Mouse (Mus musculus) forebrain, postnatal 0 days (tissue): ENCODE measurements at regions not wholly inside any gene's neighbourhood (a gene's known extent, or its start where the extent isn't known, plus 50 kb on each side); places are given as distances from the start of the nearest gene placed in this dataset.

Experiments used
- ATAC-seq: fragments of 200-750 bp; cut with Nextera tagmentation; 2 replicates; pipeline ENCODE4 v1.8.0; 2017; ENCODE audit warnings: mild to moderate bottlenecking, moderate library complexity
- DNase-seq: peaks from one replicate; pipeline ENCODE4 v3.0.0-alpha.2; 2015
- H3K27ac ChIP-seq: fragments of 300-500 bp; sonication (generic); 2 replicates; pipeline ENCODE4 v1.5.1; 2014; ENCODE audit warnings: low read depth, mild to moderate bottlenecking, antibody characterized with exemption, low read length, moderate library complexity, mixed read lengths
- H3K27me3 ChIP-seq: fragments of 300-500 bp; sonication (generic); 2 replicates; pipeline ENCODE4 v1.6.1; 2014; ENCODE audit warnings: mild to moderate bottlenecking, low read length, mixed read lengths; ENCODE audit not compliant: insufficient read depth
- H3K36me3 ChIP-seq: fragments of 300-500 bp; sonication (generic); 2 replicates; pipeline ENCODE4 v1.6.1; 2014; ENCODE audit warnings: mild to moderate bottlenecking, moderate library complexity; ENCODE audit not compliant: insufficient read depth
- H3K4me1 ChIP-seq: fragments of 300-500 bp; sonication (generic); 2 replicates; pipeline ENCODE4 v1.6.1; 2014; ENCODE audit warnings: antibody characterized with exemption; ENCODE audit not compliant: insufficient read depth
- H3K4me2 ChIP-seq: fragments of 300-500 bp; sonication (generic); 2 replicates; pipeline ENCODE4 v1.6.1; 2014; ENCODE audit warnings: low read depth, mild to moderate bottlenecking, moderate library complexity
- H3K4me3 ChIP-seq: fragments of 300-500 bp; sonication (generic); 2 replicates; pipeline ENCODE4 v1.5.1; 2014; ENCODE audit warnings: low read depth, low read length, mixed read lengths
- H3K9ac ChIP-seq: fragments of 300-500 bp; sonication (generic); 2 replicates; pipeline ENCODE4 v1.6.1; 2014; ENCODE audit warnings: mild to moderate bottlenecking
- H3K9me3 ChIP-seq: fragments of 300-500 bp; sonication (generic); 2 replicates; pipeline ENCODE4 v1.6.1; 2016; ENCODE audit warnings: low read length
- CTCF ChIP-seq: sonication (generic); IDR thresholded peaks from 2 replicates; pipeline ENCODE4 v1.5.1; 2016; ENCODE audit warnings: antibody characterized with exemption, control low read depth, low read depth
- WGBS: fragments of 180-500 bp; shearing (Covaris S2); extraction: QIAGEN DNeasy Blood & Tissue Kit; methylation state at CpG from one replicate; pipeline ENCODE4 v1.1.7; 2014; 5-methylcytosine and 5-hydroxymethylcytosine counted together

DNA sequence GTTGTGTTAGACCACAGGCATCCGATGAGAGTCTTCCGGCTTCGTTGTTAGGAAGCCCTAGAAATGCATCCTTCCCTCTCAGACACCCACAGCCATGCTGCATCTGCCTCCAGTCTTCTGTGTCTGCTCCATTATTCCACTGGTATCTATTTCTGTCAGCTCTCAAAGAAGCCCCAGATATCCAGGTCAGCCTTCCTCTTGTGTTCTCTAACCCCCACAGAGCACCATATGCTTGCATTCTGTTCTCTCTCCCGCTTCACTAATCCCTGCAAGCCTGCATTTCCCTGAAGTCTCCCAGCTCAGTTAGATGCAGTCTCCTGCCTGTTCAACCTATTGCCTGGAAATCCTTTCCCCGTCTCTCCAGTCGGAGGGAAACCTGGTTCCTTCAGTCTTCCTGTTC, 53.6 kb upstream of the Wdfy3 start:
- Histone ChIP-seq H3K4me3 (no peak overlapping the region), H3K4me1 (no peaks in the 10 kb centered on the region), H3K4me2 (no peak overlapping the region), H3K27me3 (no peaks in the 10 kb centered on the region), H3K27ac (no peak overlapping the region), H3K9me3 (no peaks in the 10 kb centered on the region), H3K36me3 (no peaks in the 10 kb centered on the region), H3K9ac (no peak overlapping the region)
- WGBS, result 54% methylated on average over 6 of the region's 6 CpGs
- ATAC-seq (no peak), DNase-seq (no peak)
- TF ChIP-seq CTCF, result no peak

DNA sequence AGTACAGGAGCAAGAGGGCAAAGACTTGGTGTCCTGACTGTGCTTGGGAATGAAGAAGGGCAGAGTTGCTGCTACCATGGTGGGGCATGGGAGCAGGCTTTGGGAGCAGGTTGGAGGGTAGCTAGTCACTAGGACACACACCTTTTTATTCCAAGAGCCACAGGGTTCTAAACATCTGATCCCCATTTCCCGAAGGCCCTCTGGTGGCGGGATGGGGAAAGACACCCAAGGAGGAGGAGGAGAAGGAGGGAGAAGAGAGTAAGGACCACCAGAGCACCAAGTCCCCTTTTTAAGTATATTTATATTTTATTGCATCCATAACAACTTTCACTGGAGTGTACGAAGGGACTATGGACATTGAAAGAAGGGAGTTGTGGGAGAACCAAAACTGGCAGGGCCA, 57.0 kb upstream of the Wdfy3 start:
- no peak overlapping the region for H3K9ac ChIP-seq
- no peaks in the 10 kb centered on the region for H3K36me3 ChIP-seq
- no peak for DNase-seq
- TF ChIP-seq CTCF, result peak; percentile 66
- no peak overlapping the region for H3K4me3 ChIP-seq
- ATAC-seq, result no peak
- no peaks in the 10 kb centered on the region for H3K9me3 ChIP-seq
- no peak overlapping the region for H3K27ac ChIP-seq
- WGBS, result 22% methylated on average over 3 of the region's 3 CpGs
- H3K4me2 ChIP-seq, result no peak overlapping the region
- H3K4me1 ChIP-seq, result no peaks in the 10 kb centered on the region
- no peaks in the 10 kb centered on the region for H3K27me3 ChIP-seq

DNA sequence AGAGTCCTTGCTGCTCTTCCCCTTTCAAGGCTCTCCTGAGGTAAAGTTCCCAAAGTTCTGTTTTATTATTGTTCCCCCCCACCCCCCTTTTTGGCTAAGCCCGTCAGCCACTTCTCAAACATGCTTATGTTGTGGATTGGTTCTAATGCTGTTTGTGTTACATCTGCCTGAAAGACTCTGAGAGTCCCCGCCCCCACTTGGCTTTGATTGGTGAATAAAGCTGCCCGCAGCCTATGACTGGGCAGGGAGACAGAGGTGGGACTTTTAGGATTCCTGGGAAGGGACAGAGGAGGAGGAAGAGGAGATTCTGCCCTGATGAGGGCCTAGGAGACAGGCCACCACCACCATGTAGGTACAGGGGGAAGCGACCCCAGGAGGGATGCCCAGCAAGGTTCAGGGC, 78.3 kb upstream of the Wdfy3 start:
- TF ChIP-seq CTCF, result no peak
- no peak overlapping the region for H3K9ac ChIP-seq
- no peaks in the 10 kb centered on the region for H3K4me1 ChIP-seq
- H3K4me3 ChIP-seq, result no peak overlapping the region
- H3K36me3 ChIP-seq, result no peaks in the 10 kb centered on the region
- ATAC-seq (no peak), DNase-seq (no peak)
- no peaks in the 10 kb centered on the region for H3K27me3 ChIP-seq
- 82% methylated on average over 4 of the region's 4 CpGs for WGBS
- no peak overlapping the region for H3K27ac ChIP-seq
- H3K4me2 ChIP-seq, result no peak overlapping the region
- no peaks in the 10 kb centered on the region for H3K9me3 ChIP-seq

DNA sequence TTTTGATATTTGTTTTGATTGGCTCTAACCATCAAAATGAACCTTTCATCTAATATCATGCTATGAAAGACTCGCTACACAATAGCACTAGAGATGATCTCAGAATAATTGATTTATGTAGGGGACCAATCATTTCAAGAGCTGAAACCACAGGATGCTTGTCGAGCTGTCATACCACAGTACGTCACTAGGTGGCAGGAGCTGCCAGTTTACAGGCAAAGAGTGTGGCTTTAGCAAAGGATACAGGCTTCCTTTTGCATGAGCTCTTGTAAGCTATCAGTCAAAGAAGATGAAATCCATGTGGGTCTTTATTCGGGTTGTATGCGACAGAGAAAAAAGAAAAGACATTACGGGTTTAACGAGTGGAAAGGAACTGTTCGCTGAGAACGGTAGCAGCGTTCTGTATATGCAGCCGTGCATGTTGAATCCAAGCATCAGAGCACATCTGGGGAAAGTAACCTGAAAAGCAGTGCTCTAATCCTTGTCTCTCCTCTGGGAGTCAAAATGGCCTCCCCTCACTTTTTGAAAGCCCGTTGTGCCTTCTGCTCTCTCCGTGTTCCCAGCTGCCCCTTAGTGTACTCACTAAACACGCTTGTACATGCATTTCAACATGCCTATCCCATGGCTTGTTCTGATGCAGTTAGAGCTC, 79.9 kb upstream of the Wdfy3 start:
- Histone ChIP-seq H3K27me3 (no peaks in the 10 kb centered on the region), H3K4me1 (no peaks in the 10 kb centered on the region), H3K27ac (no peak overlapping the region), H3K4me3 (no peak overlapping the region), H3K4me2 (no peak overlapping the region), H3K9me3 (no peaks in the 10 kb centered on the region), H3K9ac (no peak overlapping the region), H3K36me3 (no peaks in the 10 kb centered on the region)
- TF ChIP-seq CTCF, result peak; percentile 97
- ATAC-seq (peak; percentile 96), DNase-seq (peak; percentile 95)
- 39% methylated on average over 14 of the region's 14 CpGs for WGBS

DNA sequence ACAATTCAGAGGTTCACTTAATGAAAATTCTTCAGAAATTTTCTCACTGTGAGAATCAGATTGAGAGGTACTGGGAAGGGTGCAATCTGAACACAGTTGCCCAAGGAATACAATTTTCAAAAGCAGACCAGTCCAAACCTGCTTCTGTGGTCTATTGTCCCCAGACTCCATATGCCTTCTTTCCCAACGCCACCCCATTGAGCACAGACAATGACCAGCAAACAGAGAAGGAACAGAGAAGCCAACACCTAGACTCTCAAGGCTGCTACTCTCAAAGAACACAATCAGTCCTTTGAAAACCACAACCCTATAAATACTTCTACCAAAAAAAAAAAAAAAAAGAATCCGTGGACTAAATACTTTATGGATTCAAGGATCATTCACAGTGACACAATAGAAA, 89.9 kb upstream of the Wdfy3 start:
- Histone ChIP-seq H3K9ac (no peak overlapping the region), H3K4me3 (no peak overlapping the region), H3K9me3 (no peaks in the 10 kb centered on the region), H3K27me3 (no peaks in the 10 kb centered on the region), H3K4me2 (no peak overlapping the region), H3K36me3 (no peaks in the 10 kb centered on the region), H3K27ac (no peak overlapping the region), H3K4me1 (no peaks in the 10 kb centered on the region)
- DNase-seq (no peak), ATAC-seq (no peak)
- 21% methylated on average over 2 of the region's 2 CpGs for WGBS
- TF ChIP-seq CTCF, result no peak

DNA sequence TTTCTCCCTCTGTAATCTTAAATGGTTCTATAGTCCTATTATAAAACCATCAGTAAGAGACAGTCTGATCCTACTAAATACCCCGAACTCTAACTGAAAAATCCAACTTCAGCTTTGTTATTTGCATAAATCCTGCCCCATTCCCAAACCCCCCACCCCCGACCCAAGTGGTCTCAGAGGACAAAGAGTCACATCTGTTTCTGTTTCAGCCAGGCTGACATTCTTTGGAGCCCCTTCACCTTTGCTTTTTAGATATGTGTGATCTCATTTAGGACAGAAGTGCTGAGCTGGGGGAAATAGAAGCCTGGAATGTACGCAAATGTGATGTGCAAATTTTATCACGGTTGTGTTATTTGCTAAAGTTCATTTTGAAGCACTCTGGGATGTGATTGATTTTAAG, 98.3 kb upstream of the Wdfy3 start:
- no peak overlapping the region for H3K27ac ChIP-seq
- ATAC-seq (no peak), DNase-seq (no peak)
- WGBS, result 55% methylated on average over 4 of the region's 4 CpGs
- no peaks in the 10 kb centered on the region for H3K4me1 ChIP-seq
- no peaks in the 10 kb centered on the region for H3K36me3 ChIP-seq
- no peaks in the 10 kb centered on the region for H3K9me3 ChIP-seq
- H3K4me2 ChIP-seq, result no peak overlapping the region
- H3K27me3 ChIP-seq, result no peaks in the 10 kb centered on the region
- H3K9ac ChIP-seq, result no peak overlapping the region
- no peak overlapping the region for H3K4me3 ChIP-seq
- no peak for TF ChIP-seq CTCF

DNA sequence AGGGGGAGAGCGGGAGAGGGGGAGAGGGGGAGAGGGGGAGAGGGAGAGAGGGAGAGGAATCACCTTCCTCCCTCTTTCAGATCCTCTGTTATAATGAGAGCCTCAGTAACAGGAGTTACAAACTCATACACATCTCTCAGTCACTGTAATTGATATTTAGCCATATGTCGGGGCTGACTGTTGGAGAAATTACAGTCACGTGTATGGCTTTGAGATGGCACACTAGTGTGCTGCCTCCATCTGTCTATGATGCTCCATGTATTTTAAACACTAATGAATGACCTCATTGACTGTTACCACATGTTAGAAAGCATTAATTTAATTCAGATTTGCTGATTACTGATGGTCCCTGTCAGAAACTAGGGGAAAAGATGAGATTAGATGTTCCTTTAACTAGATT, 102.1 kb upstream of the Wdfy3 start:
- H3K9me3 ChIP-seq, result no peaks in the 10 kb centered on the region
- 38% methylated on average over 2 of the region's 3 CpGs for WGBS
- no peak for TF ChIP-seq CTCF
- H3K4me1 ChIP-seq, result no peaks in the 10 kb centered on the region
- no peak overlapping the region for H3K4me3 ChIP-seq
- peak; percentile 53; the same call in 1 of the 2 replicates for ATAC-seq
- no peak overlapping the region for H3K9ac ChIP-seq
- DNase-seq, result peak; percentile 44
- H3K4me2 ChIP-seq, result no peak overlapping the region
- H3K27ac ChIP-seq, result no peak overlapping the region
- H3K27me3 ChIP-seq, result no peaks in the 10 kb centered on the region
- H3K36me3 ChIP-seq, result no peaks in the 10 kb centered on the region
